Mouse (Mus musculus) adrenal gland, postnatal 36 days (tissue): Measurements from ENCODE around the gene Klf14. TPM values are rescaled to one million over a fixed set of nuclear protein-coding genes. Genes with fewer than 3 reads are reported as not detected.

ENCODE experiments used
- DNase-seq, 2 experiments: peaks; one replicate each; pipeline ENCODE4 v3.0.0; 2021; ENCODE audit warnings: mixed read lengths in 1 of 2
- long read RNA-seq, 2 experiments: library from polyadenylated mRNA; stranded (forward); transcript quantifications; one replicate each; pipeline ENCODE4 v2.0.0; 2021; ENCODE audit warnings: borderline sequencing depth in 2 of 2
- total RNA-seq, 2 experiments: library from RNA; stranded (reverse); gene quantifications; 2 replicates each; pipeline ENCODE4 v1.2.3; 2021

Gene Klf14
- total RNA-seq: not detected
- long read RNA-seq, experiment 1: 0 reads
- long read RNA-seq, experiment 2: 0 reads

DNA sequence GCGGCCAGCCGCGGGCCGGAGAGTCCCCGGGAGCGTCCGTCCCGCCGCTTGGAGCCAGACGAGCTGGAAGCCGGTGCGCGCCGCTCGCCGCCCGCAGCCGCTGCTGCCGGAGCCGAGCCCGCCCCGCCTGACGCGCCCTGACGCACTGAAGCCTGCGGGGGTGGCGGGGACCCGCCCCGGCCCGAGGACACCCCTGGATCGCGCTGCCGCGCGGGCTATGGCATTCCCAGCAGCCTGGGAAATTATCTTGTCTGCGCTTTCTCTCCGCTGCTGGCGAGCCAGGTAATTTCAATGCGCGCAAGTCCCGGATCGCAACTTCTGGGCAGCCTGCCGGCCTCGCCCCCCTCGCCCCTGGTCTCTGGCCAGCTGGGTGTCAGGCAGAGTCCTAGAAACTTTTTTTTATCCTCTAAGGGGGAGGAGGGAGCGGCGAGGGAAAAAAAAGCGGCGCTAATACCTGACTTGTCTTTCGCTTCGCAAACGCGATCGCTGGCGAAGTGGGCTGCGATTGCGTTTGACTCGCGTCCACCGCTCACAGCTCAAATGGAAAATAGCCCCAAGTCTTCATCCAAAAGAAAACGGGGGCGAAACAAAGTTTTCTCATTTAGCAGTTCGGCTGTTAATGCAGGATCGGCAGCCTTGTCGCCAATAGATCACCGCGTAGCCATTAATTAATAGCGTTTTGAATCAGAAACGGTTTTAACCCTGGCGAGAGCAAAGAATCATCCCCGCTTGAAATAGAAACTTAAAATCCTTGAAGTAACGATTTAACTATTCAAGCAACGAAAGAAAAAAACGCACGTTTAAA, at the start of gene Klf14:
Gene Klf14 (minus strand): TSS at position 343 of the 805 bp plus-strand sequence.
- DNase-seq: peak; percentile 50 to 74

DNA sequence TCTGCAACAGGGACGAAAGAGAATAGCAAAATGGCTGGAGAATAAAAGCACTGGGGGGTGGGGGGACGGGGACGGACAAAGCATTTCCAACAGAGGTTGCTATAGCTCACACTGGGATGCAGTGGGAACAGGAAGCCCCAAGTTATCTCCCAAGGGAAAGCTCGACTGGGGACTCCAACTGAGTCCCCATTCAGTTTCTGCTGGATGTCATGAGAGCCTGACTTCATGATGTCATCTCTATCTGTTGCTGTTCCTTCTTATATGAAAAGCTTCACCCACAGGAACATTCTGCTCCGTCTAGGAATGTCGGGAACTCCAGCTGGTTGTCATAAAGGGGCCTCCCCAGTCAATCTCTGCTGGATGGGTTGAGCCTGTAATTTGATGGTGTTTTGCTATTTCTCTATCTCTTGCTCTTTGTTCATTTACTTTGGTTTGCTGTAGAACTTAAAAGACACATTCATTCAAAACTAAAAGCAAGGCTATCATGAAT, 47.3 kb upstream of the Klf14 start:
- no peak for DNase-seq

DNA sequence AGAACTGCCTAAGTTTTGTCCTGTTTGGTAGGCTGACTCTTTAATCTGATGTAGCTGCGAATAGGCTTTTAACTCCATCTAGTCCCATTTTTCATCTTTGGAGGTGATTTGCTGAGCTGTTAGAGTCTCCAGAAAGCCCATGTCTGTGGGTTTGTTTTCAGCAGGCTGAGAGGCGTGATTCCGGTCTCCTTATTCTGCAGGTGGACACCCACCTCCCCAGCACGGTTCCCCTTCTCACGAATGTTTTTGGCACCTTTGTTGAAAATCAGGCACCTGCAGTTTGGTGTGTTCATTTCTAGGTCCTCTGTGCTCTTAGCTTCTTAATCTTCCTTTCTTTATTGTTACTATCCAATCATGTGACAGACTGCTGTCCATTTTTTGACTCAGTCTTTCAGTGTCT, 27.5 kb upstream of the Klf14 start:
- DNase-seq: no peak

DNA sequence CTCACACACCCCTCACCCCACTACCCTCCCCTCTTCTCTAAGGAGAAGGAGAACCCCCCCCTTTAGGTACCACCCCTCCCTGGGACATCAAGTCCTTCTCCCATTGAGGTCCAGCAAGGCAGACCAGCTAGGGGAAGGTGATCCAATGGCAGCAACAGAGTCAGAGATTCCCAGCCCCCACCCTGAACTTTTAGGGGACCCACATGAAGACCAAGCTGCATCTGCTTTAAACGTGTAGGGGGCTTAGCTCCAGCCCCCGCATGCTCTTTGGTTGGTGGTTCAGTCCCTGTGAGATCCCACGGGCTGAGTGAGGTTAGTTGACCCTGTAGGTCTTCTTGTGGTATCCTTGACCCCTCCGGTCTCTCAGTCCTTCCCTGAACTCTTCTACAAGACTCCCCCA, 24.1 kb upstream of the Klf14 start:
- no peak for DNase-seq

DNA sequence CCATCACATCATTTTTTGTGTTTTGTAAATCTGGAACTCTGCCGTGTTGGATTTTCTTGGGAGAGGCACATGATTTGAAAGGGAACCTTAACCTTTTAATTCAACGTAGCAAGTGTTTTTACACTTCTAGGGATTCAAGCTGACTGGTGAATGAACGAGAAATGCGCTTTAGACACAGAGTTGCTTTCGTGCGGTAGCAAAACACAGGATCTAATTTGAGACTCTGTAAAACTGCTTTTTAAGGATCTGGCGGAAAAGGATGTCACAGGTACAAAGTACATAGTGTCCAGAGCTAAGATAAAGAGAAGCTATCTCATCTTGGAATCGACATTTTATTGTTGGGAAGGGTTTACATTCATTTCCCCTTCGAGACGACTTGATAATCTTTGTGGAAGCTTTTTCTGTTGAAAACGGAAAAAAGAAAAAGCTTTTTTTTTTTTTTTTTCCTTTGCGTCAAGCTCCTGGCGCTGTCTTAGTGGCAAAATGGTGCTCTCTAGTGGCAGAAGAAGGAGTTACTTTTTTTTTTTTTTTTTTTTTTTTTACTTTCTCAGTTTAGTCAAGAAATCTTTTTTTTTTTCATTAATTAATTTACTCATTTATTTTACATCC, 23.6 kb upstream of the Klf14 start:
- DNase-seq: no peak

DNA sequence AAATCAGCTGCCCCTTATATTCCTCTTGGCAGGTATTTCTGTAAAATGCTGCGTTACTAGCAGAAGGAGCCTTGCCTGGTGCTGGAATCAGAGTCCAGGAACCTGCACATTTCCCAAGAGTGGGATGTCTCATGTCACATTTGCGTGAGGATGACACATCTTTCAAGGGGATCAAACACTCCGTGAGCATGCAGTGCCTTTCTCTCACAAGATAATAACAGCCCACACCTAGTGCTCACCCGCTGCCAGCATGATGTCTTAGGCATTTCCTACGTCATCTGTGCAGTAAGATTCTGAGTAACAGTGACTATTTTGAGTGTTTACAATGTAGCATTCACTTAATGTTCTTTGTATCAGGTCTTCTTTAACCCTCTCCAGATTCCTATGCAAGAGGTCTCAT, 22.5 kb upstream of the Klf14 start:
- DNase-seq: no peak

DNA sequence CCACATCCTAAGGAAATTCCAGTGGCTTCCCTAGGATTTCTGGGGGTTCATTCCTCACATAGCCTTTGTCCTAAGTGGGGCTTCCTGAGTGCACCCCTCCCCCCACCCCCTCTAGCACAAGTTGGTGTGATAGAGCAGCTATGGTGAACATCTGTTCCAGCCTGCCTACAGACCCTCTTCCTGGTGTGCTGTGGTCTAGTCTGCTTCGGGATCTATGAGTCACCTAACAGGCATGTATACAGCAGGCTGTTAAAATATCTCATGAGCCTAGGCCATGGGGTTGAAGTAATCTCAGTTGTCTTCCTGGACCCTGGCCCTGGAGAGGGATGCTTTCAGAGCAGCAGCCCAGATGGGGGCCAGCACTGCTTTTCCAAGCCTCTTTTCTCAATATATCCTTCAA, 19.7 kb upstream of the Klf14 start:
- DNase-seq: no peak

DNA sequence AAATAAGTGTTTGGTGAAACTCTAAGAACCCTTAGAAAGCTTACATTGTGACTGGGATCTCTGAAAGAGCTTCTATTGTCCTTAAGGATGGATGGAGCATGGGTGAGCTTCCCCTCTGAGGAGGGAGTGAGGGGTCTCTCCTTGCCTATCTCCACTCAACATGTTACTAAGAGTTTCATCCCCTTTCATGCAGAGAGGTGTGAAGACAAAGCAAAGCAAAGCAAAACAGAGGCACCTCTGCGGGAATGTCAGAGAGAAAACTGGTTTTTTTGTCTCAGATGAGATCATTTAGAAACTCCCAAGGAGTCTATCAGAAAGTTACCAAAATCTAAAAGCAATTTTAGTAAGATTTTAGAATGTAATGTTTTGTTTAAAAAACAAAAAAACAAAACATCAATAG, 13.2 kb upstream of the Klf14 start:
- DNase-seq: no peak

DNA sequence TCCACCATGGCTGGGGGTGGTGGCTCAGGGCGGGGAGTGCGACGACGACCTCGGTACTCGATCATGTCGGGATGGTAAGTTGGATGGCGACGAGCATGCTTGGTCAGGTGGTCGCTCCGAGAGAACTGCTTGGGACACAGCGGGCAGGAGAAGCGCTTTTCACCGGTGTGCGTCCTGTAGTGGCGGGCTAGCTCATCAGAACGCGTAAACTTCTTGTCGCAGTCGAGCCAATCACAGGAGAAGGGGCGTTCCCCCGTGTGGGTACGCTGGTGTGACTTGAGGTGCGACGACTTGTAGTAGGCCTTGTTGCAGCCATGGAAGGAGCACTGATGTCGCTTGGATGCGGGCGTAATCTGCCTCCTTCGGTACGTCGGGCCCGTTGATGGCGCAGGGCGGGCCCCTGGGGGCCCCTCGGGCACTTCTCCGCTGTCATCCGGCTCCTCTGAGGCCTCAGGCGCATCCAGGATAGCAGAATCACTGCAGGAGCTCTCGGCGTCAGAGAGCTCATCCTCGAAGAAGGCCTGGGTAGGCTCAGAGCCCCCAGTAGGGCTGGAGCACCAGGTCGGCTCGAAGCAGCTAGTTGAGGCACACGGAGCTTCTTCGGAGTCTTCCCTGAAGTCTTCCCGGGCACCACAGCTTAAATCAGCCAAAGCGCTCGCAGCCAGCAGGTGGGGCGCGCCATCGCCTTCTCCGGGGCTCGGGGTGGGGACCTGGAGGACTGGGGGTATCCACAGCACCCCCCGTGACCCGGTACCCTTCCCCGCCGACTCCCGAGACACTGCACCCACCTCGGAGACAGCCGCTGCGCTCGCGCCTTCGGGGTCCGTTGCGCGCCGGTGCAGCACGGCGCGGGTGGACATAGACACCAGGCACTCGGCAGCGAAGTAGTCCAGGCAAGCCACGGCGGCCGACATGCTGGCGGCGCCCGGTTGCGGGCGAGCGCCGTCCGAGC, 818 bp downstream of the Klf14 start:
- peak; percentile 9 to 33 for DNase-seq

DNA sequence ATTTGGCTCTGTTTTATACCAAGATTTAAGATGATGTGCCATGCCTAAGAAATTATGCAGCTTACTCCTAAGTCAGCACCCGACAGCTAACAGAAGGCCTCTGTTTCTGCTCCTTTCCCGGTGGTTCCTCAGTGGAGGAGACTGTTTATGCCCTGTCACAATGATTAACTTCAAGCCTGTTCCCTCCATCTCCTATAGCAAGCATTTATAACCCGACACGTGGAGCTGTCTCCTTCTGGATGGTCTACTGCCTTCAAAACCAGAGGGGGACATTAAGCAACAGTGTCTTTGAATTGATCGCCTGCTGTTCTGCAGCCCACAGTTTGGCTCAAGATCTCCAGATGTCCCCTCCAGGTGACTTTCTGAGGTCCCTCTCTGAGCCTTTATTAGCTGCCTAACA, 19.6 kb downstream of the Klf14 start:
- no peak for DNase-seq

DNA sequence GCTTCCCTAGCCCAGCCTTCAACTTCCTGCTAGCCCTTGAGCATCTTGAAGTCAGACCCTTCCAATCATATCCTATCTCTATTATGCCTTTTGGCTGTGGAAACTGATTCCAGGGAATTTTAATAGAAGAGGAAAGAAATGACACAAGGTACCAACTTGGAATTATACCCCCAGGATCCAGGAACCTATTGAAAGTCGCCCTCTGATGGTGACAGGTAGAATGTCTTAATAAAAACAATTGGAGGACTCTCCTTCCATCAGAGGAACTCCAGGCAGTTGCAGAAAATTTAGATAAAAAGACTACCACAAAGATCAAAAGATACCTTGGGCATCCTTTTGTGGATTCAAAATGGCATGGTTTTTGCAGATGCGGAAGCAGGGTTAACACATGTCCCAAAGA, 36.1 kb downstream of the Klf14 start:
- peak in 1 of 2 experiments; percentile 3 for DNase-seq

DNA sequence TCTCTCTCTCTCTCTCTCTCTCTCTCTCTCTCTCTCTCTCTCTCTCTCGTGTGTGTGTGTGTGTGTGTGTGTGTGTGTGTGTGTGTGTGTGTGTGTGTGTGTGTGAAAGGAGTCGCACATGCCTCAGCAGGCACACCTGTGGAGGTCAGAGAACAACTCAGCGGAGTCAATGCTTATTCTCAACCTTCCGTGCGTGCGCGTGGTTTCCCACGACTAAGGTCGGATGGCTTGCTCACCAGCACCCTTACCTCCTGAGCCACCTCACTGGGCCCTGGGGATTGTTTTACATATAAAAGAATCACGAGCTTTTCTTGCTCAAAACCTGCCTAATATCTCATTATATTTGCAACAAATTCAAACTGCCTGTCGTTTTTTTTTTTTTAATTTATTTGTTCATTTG, 37.1 kb downstream of the Klf14 start:
- DNase-seq: no peak

DNA sequence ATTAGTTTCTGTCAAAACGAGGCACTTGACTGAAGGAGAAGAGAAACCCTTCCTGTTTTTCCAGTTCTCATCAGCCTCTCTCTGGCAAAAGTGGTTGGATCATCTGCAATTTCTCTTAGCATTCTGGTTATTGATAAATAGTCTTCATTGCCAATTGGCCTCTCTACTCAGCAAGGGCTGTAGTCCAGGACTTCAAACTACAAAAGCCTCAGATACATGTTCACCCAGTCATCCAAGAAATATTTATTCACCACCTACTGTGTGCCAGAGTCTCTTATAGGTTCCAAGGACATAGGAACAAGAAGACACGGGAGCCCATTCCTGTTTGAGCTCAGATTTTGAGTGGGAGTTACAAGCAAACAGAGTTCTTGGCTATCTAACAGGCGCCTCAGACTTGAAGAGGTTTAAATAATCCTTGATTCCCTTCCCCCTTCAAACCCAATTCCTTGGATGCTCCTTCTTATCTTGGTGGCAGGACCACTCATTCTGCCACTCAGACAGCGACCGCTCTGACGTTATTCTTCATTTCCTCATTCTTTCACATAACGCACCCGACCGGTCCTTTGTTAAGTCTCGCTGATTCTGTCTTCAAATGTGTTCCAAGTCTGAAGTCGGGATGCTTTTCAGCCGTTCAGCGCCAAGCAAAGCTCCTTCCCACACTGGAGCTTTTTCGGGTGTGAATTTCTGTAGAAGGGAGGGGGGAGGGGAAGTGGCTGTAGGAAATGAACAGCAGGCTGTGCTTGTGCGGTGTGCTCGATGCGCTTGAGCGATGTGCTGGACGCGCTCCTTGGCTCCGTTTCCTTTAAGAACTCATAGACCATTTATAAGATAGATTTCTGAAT, 37.8 kb downstream of the Klf14 start:
- DNase-seq: no peak

DNA sequence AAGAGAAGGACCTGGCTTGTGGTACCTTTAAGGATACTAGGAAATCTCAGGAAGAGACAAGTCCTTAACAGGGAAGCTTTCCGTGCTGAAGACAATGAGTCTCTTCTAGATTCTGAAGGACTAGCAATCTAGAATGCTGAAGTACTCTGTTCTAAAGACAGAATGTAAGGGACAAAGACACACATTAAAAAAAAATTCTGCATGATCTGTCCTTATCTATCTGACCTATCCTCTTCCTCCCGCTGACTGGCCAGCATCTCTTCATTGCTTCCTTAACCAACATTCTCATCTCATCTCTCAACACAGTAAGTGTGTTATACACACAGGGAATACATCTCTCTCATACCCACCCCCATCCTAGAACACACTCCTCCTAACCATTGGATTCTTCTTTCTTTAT, 43.4 kb downstream of the Klf14 start, which contains the start of gene Tsga13:
Gene Tsga13 (minus strand): TSS at position 101 of the 400 bp plus-strand sequence.
- DNase-seq: no peak

DNA sequence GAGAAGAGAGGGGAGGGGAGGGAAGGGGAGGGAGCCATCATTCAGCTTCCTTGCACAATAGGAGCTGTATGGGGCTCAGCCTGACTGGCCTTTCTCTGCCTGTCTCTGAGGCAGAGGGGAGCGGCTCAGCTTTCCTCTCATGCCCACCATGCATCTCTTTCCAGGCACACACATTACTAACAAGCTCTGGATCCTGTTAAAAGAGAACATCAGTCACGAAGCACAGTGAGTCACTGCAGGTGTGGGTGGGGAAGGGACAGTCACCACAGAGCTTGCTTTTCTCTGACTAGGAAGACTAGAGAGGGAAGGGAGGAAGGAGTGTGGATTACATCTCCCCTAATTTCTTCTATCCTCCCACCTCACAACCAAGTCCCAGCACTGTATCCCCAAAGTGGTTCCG, 50.9 kb downstream of the Klf14 start:
- no peak for DNase-seq

Other genes with a start within 250 kb of the Klf14 start
- gene Mest, start 235.5 kb downstream of the Klf14 start, total RNA-seq: 10 to 100 TPM; 54.1 to 68.9 TPM
- gene Copg2, start 62.3 kb downstream of the Klf14 start, total RNA-seq: 10 to 100 TPM; 60.7 to 91.3 TPM
- gene Tsga13, start 43.5 kb downstream of the Klf14 start, total RNA-seq: not detected